Mouse (Mus musculus) T-cell, adult 2 months (primary cell): ENCODE measurements around the gene Adcy6.

Source experiments
- DNase-seq: peaks from one replicate; pipeline ENCODE4 v3.0.0; 2022; ENCODE audit warnings: low spot score

Adcy6 gene

DNA sequence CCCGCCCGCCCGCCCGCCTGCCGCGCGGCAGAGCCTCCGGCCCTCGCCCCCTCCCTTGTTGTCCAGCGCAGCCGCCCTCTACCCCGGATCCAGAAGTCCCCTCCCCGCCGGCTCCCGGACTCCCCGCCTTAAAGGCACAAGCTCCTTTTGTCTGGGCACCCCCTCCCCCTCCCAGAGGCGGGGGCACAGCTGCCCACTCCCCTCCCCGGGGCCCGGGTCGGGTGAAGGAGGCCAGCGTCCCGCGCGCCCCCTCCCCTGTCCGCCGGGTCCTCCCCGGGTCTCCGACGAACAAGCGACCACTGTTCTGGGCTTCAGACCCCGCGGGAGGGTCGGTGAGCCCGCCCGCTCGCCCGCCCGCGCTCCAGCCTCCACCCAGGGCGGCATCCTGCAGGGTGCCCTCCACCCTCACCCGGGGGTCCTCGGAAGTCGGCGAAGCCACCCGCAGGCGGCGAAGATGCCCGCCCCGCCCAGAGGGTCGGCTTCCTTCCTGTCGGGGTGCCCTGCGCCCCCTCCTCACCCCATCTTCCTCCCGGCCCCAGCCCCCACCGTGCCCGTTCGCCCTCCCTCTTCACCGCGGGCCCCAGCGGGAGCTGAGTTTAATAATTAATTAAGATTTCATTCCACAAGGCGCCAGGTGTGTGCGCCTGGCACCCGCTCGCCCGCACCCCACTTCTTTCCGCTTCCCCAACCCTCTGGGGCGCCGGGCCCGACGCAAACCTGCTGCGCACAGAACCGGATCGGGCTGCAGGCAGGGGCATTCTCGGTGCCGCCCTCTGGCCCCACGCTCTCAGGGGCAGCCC is at the start of gene Adcy6:
TSS of gene Adcy6 (minus strand) at position 746 of the 800 bp plus-strand sequence.
- DNase-seq = peak; percentile 53

DNA sequence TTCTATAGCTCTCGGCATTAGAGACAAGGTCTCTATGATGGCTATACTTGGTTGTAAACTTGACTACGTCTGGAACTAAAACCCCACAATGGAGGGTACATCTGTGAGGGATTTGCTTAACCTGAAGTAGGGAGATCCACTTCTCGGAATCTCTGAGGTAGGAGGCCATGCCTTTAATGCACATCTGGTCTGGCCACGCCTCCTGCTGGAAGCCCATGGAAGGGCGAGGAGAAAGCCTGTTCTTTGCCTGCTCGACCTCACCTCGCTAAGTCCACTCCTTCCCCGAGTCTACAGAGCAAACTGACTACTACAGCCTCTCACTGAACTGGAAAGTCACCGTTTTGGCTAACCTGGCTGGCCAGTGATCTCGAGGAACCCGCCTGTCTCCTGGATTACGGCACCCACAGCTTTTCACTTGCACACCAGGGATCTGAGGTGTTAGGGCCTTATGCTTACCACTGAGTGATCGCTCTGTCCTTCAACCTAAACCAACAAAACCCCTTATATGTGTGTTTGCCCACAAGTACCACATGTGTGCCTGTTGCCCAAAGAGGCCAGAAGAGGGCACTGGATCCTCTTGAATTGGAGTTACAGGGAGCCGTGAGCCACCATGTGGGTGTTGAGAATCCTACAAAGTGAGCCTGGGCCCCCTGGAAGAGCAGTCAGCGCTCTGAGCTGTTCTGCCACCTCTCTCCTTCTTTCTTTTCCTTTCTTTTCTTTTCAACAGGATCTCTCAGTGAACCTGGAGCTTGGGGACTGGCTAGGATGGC is 47.3 kb upstream of the Adcy6 start:
- DNase-seq = no peak

GRCm38 (mm10) chr15:98652174-98652573 is 42.3 kb upstream of the Adcy6 start:
- no peak for DNase-seq

- no peak for DNase-seq
These were observed 41.6 kb upstream of the Adcy6 start for GRCm38 (mm10) chr15:98651431-98651830.

DNA sequence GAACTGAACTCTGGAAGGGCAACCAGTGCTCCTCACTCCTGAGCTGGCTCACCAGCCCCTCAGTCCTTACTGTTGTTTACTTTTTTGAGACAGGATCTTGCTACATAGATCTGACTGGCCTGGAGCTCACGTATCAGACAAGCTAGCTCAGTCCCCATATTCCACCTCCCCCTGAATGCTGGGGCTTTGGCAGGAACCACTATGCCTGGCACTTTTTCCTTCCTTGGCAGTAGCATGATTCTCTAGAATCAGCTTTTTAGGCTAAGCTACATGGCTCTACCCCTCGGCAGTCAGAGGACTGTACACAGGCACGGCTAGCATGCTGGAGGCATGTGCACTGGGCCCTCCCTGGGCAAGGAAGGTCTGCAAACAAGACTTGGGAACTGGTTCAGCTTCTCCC is 38.2 kb upstream of the Adcy6 start:
- no peak for DNase-seq

DNA sequence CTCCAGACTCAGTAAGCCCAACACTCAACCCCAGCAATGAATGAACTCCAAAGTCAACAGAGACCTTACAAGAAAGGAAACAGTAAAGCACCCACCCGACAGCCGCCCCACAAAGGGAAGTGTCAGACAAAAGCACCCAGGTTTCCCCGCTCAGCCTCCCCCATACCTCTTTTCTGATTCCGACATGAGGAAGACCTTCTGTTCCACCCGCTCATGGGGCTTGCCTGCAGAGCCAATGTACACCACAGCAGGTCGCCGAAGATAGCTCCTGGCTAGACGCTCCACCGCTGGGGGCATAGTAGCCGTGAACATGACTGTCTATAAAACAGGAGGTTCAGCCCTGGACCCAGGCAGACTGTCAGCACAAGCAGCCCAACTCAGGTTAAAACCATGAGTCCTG is 37.4 kb upstream of the Adcy6 start:
- DNase-seq = no peak

DNA sequence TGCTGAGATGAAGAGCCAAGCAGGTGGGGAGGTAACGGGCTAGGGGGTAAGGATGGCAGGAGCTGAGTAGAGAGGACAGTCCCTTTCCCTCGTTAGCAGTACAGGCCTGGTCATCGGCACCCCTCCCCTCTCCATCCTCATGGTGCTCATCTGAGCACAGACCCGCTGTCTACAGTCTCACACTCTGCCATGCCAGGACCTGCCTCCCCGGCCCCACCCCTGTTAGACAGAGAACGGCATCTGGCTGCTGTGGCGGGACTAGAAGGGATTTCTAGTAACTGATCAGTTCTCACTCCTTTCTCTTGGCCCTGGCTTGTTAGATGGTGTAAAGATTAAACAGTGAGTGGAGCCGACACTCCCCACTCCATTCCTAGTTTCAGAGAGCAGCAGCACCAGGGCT is 36.9 kb upstream of the Adcy6 start:
- no peak for DNase-seq

- DNase-seq = no peak
These were observed 35.5 kb upstream of the Adcy6 start for GRCm38 (mm10) chr15:98645057-98646026.

DNA sequence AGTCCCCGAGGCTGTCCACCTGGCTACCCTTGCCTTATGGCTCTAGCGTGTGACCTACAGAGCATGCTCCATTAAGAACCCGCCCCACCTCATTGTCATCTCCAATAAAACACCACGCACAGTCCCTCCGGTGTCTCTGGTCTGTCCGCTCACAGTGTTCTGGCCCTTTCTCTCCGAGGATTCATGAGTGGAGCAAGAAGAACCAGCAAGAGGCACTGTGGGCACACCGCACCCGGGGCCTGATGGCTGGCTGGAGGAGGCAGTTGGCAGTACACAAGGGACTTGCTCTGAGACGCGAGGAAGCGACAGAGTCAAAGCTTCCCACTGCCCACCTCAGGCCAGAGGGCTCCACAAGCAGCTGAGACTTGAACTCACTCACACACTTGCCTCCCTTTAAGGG is 34.5 kb upstream of the Adcy6 start:
- DNase-seq = no peak

- DNase-seq = no peak
These were observed 30.3 kb upstream of the Adcy6 start for GRCm38 (mm10) chr15:98640157-98640556.

DNA sequence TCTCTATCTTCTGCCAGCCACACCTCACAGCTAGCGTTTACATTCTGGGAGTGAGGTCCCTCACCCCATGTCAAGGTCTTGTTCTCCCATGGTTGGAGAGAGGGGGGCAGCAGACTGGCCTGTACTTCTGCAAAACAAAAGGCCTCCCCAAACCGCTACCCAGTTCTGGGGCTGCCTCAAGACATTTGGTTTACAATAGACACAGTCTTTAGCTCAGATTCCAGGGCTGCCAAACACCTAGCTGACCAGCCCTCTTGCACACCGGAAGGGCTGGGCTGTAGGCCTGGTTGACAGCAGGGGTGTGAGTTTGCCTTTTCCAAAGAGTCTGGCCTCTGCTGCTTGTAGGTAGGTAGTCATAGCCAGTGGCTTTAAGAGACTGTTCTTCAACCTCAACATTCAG is 27.3 kb upstream of the Adcy6 start:
- DNase-seq = no peak

DNA sequence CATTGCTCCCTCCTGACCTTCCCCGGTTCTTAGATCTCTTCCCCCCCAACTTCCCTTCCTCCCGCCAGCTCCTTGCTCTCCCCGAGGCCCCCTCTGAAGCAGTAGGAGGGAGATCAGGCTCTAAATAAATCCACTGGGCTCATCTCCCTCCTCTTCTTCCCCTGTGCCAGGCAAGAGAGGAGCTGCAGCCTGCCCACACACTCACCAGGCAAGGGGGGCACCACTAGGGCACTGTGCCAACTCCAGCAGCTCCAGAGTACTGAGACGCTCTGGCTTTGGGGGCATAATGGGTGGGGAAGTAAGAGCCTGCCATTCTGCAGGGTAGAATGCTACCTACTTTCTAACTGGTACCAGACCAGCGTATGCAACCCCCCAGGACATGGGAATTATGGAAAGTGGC is 26.6 kb upstream of the Adcy6 start:
- DNase-seq = no peak

DNA sequence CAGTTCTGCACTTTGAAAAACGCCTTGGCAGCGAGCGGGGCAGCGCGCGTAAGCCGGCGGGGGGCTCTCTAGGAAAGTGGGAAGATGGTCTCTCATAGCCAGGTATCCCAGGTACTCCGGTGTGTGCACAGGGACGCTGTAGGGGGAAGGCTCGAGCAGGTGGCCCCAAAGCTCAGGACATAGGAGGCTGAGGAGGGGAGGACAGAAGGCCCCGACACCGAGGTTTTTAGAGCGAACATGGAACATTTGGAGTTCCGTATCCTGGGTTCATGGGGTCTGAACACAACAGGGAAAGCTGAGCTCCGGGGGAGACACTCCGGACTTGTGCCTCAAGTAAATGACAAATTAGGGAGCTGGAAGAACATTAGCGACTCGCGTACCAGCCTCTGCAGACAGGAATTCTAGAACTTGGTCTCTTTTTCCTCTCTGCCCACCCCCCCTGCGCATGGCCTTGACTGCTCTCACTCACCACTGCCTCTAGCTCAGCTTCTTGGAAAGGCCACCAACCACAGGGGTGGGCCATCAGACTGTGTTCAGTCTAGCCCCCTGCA is 25.5 kb upstream of the Adcy6 start:
- no peak for DNase-seq

- DNase-seq = peak; percentile 46
These were observed 24.7 kb upstream of the Adcy6 start for GRCm38 (mm10) chr15:98634541-98635081.

DNA sequence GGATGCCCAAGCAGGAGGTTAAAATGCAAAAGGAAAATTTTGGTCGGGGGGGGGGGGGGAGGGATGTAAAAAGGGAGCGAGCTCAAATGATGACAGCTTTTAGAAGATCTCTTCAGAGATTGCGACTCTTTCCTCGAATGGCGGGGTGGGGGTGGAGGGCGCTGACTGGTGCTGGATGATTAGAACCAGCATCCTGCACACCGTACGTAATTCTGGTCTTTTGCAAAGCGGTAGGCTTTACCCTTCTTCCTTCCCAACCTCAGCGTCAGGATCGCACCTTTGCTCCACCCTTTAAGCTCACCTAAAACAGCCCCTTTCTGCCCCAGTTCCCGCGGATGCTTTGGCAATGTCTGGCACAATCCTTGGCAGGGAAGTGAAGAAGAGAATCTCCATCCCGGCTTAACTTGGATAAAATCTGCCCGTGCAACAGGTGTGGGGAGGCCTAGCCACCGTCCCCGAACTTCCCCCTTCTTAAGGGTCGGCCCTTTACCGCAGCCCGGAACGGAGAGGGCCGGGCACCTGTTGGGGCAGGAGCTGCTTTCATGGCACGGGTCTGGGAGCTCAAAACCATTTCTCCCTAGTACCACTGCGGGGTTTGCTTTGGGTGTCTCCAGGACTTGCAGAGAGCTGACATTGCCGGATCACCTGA is 24.1 kb upstream of the Adcy6 start:
- no peak for DNase-seq

DNA sequence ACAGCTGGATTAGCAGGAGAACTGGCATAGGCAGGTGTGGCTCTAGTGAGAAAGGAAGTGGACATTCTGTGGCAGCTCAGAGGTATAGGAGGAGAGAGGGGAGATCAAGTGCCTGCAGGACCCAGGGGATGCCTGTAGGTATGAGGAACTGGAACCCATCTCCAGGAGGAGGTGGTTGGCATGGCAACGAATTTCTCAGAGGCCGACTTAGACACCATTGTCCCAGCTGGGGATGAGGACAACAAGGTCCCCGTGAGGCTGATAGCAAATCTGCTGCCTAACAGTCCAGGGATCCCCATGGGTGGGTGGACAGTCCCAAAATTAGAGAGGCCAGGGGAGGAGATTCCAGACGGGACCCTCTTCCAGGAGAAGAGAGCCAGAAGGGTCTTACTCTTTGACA is 23.0 kb upstream of the Adcy6 start:
- no peak for DNase-seq

- no peak for DNase-seq
These were observed 22.4 kb upstream of the Adcy6 start for GRCm38 (mm10) chr15:98632107-98632744.

DNA sequence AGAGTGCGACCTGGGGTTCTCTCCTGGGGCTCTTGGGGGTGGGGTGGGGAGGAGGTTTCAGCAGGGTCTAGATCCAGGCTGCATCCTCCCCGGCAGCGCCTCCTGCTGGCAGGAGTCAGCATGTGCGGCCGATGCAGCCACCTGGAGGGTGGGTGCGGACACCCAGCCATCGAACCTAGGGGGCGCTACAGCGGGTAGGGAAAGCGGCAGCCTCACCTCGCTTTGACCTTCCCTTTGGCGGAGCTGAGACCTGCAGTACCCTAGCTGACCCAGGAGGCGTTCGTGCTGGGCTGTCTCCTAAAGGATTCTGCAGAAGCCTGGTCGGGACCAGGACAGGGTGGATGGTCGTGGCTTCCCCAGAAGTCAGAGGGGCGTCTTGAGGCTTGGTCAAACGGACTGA is 21.6 kb upstream of the Adcy6 start:
- DNase-seq = peak; percentile 80

DNA sequence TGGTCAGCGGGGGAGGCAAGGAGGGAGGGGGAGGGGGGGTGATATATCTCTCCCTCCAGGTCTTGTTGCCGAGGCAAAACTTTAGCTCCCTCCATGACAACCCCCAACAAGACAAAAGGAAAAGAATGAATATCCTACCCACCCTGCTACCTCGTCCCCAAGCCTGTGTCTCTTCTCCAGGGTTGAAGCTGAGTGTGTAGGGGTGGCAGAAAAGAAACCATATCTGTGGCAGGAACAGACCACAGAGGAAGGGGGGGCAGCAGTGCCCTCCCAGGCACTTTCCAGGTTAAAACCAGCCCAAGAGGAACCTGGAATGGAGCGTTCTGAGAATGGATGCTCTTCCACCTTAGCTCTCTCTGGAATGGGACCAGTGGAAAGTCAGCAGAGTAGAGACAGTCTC is 20.7 kb upstream of the Adcy6 start, which contains the start of gene Cacnb3:
TSS of gene Cacnb3 (plus strand) at position 301 of the 400 bp plus-strand sequence.
- no peak for DNase-seq

- DNase-seq = no peak
These were observed 19.6 kb upstream of the Adcy6 start for GRCm38 (mm10) chr15:98629464-98629863.
